Mouse (Mus musculus): ENCODE data around the gene P4ha3. TPM values are rescaled to one million over a fixed set of nuclear protein-coding genes. Genes with fewer than 3 reads are reported as not detected.

P4ha3 gene
- polyA plus RNA-seq, 1 experiment from 2014 or later, result 16.2 TPM

- Histone ChIP-seq H3K36me3 (ENCODE audit: control insufficient read depth, insufficient read depth, low read length) (peaks cover 66% of the 10 kb centered on the region), H3K4me1 (ENCODE audit: control insufficient read depth, insufficient read depth, low read length) (no peaks in the 10 kb centered on the region), H3K4me2 (ENCODE audit: low read depth, low read length) (no peak overlapping the region), H3K27ac (ENCODE audit: low read depth, low read length) (no peak overlapping the region), H3K4me3 (ENCODE audit: low read depth, low read length) (no peak overlapping the region), H3K9me3 (ENCODE audit: control insufficient read depth, low read length) (no peaks in the 10 kb centered on the region), H3K9ac (replicated peaks; ENCODE audit: low read depth, low read length) (no peak overlapping the region), H3K27me3 (ENCODE audit: control insufficient read depth, insufficient read depth, low read length) (no peaks in the 10 kb centered on the region)
- 98% methylated on average over 2 of the region's 2 CpGs for WGBS
- ATAC-seq (ENCODE audit: low read depth), result no peak
Observed at GRCm38 (mm10) chr7:100335921-100336320, 50.6 kb downstream of the P4ha3 start.

DNA sequence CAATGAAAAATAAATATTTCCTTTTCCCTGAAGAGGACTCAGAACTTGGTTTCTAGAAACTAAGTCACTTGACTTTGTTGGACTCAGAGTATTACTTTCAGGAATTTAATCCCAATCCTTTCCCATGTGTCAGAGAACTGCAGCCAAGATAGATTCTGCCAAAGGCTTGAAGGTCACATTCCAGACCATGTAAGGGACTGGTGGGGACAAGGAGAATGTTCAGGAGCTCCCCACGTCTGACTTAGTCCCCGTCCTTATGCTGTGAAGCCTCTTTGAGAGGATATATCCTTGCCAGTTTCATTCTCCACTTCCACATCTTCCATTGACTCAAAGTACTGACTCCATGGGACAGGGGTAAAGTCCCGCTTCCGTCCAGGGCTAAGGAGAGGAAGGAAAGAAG lies 69.7 kb downstream of the P4ha3 start:
- H3K9ac ChIP-seq (replicated peaks; ENCODE audit: low read depth, low read length), result no peak overlapping the region
- H3K4me2 ChIP-seq (ENCODE audit: low read depth, low read length), result no peak overlapping the region
- no peak overlapping the region for H3K27ac ChIP-seq (ENCODE audit: low read depth, low read length)
- H3K36me3 ChIP-seq (ENCODE audit: control insufficient read depth, insufficient read depth, low read length), result peaks cover 6% of the 10 kb centered on the region
- no peak overlapping the region for H3K4me3 ChIP-seq (ENCODE audit: low read depth, low read length)
- no peaks in the 10 kb centered on the region for H3K9me3 ChIP-seq (ENCODE audit: control insufficient read depth, low read length)
- no peaks in the 10 kb centered on the region for H3K27me3 ChIP-seq (ENCODE audit: control insufficient read depth, insufficient read depth, low read length)
- no peak for ATAC-seq (ENCODE audit: low read depth)
- H3K4me1 ChIP-seq (ENCODE audit: control insufficient read depth, insufficient read depth, low read length), result no peaks in the 10 kb centered on the region
- 94% methylated on average over 4 of the region's 4 CpGs for WGBS

DNA sequence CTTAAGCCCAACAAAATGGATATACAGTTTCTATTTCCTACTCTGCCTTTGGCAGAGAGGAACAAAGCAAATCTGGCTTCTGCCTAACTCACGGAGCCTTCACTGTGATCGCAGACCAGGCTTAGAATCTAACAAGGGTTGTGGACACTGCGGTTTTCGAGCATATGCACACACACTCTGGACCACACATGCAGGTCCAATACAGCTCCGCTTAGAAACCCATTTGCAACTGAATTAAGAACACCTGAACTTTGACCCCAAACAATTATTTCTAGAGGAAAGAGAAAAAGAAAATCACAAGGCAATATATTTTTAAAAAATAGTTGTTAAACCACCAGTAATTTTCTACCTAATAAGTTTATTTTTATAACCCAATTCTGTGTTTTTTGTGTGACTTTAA lies 71.0 kb downstream of the P4ha3 start:
- WGBS, result 79% methylated on average over 5 of the region's 5 CpGs
- no peak overlapping the region for H3K4me3 ChIP-seq (ENCODE audit: low read depth, low read length)
- no peak for ATAC-seq (ENCODE audit: low read depth)
- H3K4me2 ChIP-seq (ENCODE audit: low read depth, low read length), result no peak overlapping the region
- H3K9me3 ChIP-seq (ENCODE audit: control insufficient read depth, low read length), result no peaks in the 10 kb centered on the region
- no peak overlapping the region for H3K27ac ChIP-seq (ENCODE audit: low read depth, low read length)
- no peak overlapping the region for H3K9ac ChIP-seq (replicated peaks; ENCODE audit: low read depth, low read length)
- H3K36me3 ChIP-seq (ENCODE audit: control insufficient read depth, insufficient read depth, low read length), result peaks cover 6% of the 10 kb centered on the region
- no peaks in the 10 kb centered on the region for H3K4me1 ChIP-seq (ENCODE audit: control insufficient read depth, insufficient read depth, low read length)
- H3K27me3 ChIP-seq (ENCODE audit: control insufficient read depth, insufficient read depth, low read length), result no peaks in the 10 kb centered on the region

DNA sequence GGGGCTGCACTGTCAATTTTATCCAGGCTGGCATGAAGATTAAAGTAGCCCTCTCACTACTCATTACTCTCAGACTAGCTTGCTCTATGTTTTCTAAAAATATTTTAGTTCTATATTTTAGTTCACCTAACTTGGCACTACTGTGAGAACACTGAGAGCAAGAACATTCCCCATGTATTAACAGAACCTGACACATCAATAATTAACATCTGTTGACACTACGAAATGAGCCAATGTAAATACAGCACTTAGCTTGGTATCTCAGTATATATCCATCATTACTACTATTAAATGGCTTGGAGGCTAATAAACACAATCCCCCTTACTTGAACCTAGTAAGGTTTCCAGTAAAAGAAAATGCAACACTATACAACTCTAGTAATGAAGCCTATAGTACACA lies 71.4 kb downstream of the P4ha3 start:
- H3K36me3 ChIP-seq (ENCODE audit: control insufficient read depth, insufficient read depth, low read length), result peaks cover 6% of the 10 kb centered on the region
- ATAC-seq (ENCODE audit: low read depth), result no peak
- no peaks in the 10 kb centered on the region for H3K4me1 ChIP-seq (ENCODE audit: control insufficient read depth, insufficient read depth, low read length)
- H3K27ac ChIP-seq (ENCODE audit: low read depth, low read length), result no peak overlapping the region
- no peaks in the 10 kb centered on the region for H3K27me3 ChIP-seq (ENCODE audit: control insufficient read depth, insufficient read depth, low read length)
- H3K9me3 ChIP-seq (ENCODE audit: control insufficient read depth, low read length), result no peaks in the 10 kb centered on the region
- WGBS, result 89% methylated on average over 1 of the region's 1 CpGs
- no peak overlapping the region for H3K4me3 ChIP-seq (ENCODE audit: low read depth, low read length)
- H3K4me2 ChIP-seq (ENCODE audit: low read depth, low read length), result no peak overlapping the region
- H3K9ac ChIP-seq (replicated peaks; ENCODE audit: low read depth, low read length), result no peak overlapping the region

DNA sequence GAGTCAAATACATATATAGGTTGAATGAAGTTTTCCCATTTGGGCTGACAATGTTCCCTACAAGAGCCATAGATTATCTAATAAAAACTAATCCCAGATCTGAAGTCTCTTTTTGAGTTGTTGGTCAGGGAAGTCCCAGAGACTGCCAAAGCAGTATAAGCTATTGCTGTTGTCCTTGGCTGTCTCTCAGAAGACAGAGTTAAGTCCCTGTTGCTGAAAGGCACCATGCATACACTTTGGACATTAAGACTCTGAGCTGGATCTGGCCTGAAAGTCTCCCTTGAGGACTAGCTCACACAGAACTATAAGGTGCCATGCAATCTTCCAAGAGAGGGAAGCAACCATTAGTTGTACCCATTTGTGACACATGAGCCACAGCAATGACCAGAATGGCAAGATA lies 72.5 kb downstream of the P4ha3 start:
- Histone ChIP-seq H3K4me1 (ENCODE audit: control insufficient read depth, insufficient read depth, low read length) (no peaks in the 10 kb centered on the region), H3K9me3 (ENCODE audit: control insufficient read depth, low read length) (no peaks in the 10 kb centered on the region), H3K36me3 (ENCODE audit: control insufficient read depth, insufficient read depth, low read length) (peaks cover 6% of the 10 kb centered on the region), H3K27me3 (ENCODE audit: control insufficient read depth, insufficient read depth, low read length) (no peaks in the 10 kb centered on the region), H3K27ac (ENCODE audit: low read depth, low read length) (no peak overlapping the region), H3K4me2 (ENCODE audit: low read depth, low read length) (no peak overlapping the region), H3K9ac (replicated peaks; ENCODE audit: low read depth, low read length) (no peak overlapping the region), H3K4me3 (ENCODE audit: low read depth, low read length) (no peak overlapping the region)
- ATAC-seq (ENCODE audit: low read depth), result no peak

DNA sequence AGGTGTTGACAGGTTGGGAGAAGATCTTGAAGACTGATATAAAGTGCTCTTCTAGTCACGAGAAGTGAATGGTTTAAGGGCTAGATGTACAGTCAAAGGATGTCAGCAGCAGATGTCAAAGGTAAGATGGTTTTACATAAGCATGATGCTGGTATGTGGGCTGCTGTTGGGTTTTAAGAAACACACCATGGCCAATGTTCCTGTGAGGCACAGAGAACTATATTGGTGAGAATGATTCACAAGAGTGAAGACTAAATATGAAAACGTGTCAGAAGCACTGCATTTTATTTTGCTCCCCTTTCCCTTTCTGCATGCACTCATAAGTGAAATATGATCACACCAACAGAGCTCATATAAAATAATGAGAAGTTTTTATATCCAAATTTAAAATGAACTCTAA lies 77.8 kb downstream of the P4ha3 start:
- 92% methylated on average over 2 of the region's 2 CpGs for WGBS
- no peak for ATAC-seq (ENCODE audit: low read depth)

DNA sequence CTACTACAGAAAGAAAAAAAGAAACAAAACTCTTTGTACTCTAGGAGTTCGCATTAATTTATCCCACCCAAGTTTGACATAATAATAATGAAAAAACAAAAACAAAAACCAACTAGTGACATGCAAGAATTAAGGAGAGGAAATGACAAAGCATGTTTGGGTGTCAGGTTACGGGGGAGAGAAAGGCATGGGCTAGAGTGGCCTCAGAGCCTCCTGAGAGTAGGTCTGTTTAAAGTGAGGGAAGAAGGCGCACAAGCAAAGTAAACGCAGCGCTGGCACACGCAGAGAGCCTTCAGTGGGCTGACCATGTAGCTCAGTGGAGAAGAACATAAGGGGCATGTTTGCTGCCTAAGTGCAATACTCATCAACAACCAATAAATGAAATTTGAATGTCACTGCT lies 79.6 kb downstream of the P4ha3 start:
- no peaks in the 10 kb centered on the region for H3K27me3 ChIP-seq (ENCODE audit: control insufficient read depth, insufficient read depth, low read length)
- H3K4me2 ChIP-seq (ENCODE audit: low read depth, low read length), result no peak overlapping the region
- WGBS, result 60% methylated on average over 6 of the region's 6 CpGs
- H3K27ac ChIP-seq (ENCODE audit: low read depth, low read length), result no peak overlapping the region
- H3K4me3 ChIP-seq (ENCODE audit: low read depth, low read length), result no peak overlapping the region
- H3K9me3 ChIP-seq (ENCODE audit: control insufficient read depth, low read length), result no peaks in the 10 kb centered on the region
- no peaks in the 10 kb centered on the region for H3K36me3 ChIP-seq (ENCODE audit: control insufficient read depth, insufficient read depth, low read length)
- no peak overlapping the region for H3K9ac ChIP-seq (replicated peaks; ENCODE audit: low read depth, low read length)
- no peak for ATAC-seq (ENCODE audit: low read depth)
- H3K4me1 ChIP-seq (ENCODE audit: control insufficient read depth, insufficient read depth, low read length), result peaks cover 6% of the 10 kb centered on the region

More for the DNA sequence above, 77.8 kb downstream of the P4ha3 start:
- H3K4me3 ChIP-seq (ENCODE audit: low read depth, low read length), result no peak overlapping the region
- no peaks in the 10 kb centered on the region for H3K4me1 ChIP-seq (ENCODE audit: control insufficient read depth, insufficient read depth, low read length)
- H3K4me2 ChIP-seq (ENCODE audit: low read depth, low read length), result no peak overlapping the region
- H3K9ac ChIP-seq (replicated peaks; ENCODE audit: low read depth, low read length), result no peak overlapping the region
- H3K27ac ChIP-seq (ENCODE audit: low read depth, low read length), result no peak overlapping the region
- H3K27me3 ChIP-seq (ENCODE audit: control insufficient read depth, insufficient read depth, low read length), result no peaks in the 10 kb centered on the region
- H3K9me3 ChIP-seq (ENCODE audit: control insufficient read depth, low read length), result no peaks in the 10 kb centered on the region
- no peaks in the 10 kb centered on the region for H3K36me3 ChIP-seq (ENCODE audit: control insufficient read depth, insufficient read depth, low read length)

Other genes with a start within 250 kb of the P4ha3 start
- gene Pold3, start 164.0 kb upstream of the P4ha3 start, polyA plus RNA-seq (2014; fragmentation: Nextera tagmentation; extraction: Ambion mirVana), result 42.8 and 44.2 TPM in 2 replicates
- 17.6 and 19.1 TPM in 2 replicates for gene Lipt2, start 126.2 kb upstream of the P4ha3 start, polyA plus RNA-seq (2014; fragmentation: Nextera tagmentation; extraction: Ambion mirVana)
- 0.62 TPM in 1 of 2 replicates, not detected in the other for gene Kcne3, start 109.0 kb upstream of the P4ha3 start, polyA plus RNA-seq (2014; fragmentation: Nextera tagmentation; extraction: Ambion mirVana)
- gene Pgm2l1, start 58.1 kb upstream of the P4ha3 start, polyA plus RNA-seq (2014; fragmentation: Nextera tagmentation; extraction: Ambion mirVana), result 31.0 and 38.5 TPM in 2 replicates
- 22.9 and 23.0 TPM in 2 replicates for gene C2cd3, start 86.7 kb downstream of the P4ha3 start, polyA plus RNA-seq (2014; fragmentation: Nextera tagmentation; extraction: Ambion mirVana)
- 155 and 163 TPM in 2 replicates for gene Ppme1, start 86.8 kb downstream of the P4ha3 start, polyA plus RNA-seq (2014; fragmentation: Nextera tagmentation; extraction: Ambion mirVana)
- gene Ucp3, start 187.5 kb downstream of the P4ha3 start, polyA plus RNA-seq (2014; fragmentation: Nextera tagmentation; extraction: Ambion mirVana), result not detected in 2 replicates
- 47.8 and 58.3 TPM in 2 replicates for gene Ucp2, start 207.8 kb downstream of the P4ha3 start, polyA plus RNA-seq (2014; fragmentation: Nextera tagmentation; extraction: Ambion mirVana)
- 2.4 and 4.2 TPM in 2 replicates for gene Dnajb13, start 229.4 kb downstream of the P4ha3 start, polyA plus RNA-seq (2014; fragmentation: Nextera tagmentation; extraction: Ambion mirVana)

Data from neural tube, embryonic 14.5 days (tissue).